In the genomic region with DNA sequence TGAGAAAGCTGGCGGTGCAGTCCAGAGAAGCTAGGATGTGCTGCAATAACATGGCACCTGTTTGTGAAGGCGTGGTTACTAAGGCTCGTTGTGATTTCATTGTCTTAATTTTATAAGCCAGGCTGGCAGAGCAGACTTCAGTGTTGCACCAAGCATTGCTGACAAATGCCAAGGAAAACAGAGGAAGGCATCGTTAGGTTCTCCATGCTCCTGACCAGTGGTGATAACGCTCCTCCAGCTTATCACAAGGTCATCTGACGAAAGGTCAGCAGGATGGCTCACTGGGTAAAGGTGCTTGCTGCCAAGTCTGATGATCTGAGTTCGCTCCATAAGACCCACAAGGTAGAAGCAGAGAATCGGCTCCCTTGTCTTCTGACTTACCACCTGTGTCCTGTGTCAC, we compare ENCODE assay signal across 22 mouse cellular contexts. TPM values are rescaled to one million over a fixed set of nuclear protein-coding genes. Genes with fewer than 3 reads are reported as not detected.
DNase-seq lines count a peak whose midpoint lies in the region; TF ChIP-seq lines count a peak whose summit lies in the region.
"Had no signal": no experiment of that assay in that cellular context is flagged by ENCODE, and none has a peak within 500 bp of the region (broad histone marks: within the 10 kb centered on the region; RNA-seq: fewer than 3 reads in every experiment).

No protein-coding gene starts in this region.

- no peak for TF ChIP-seq POLR2A in liver, adult 2 months (IDR thresholded peaks at IDR 0.05; ENCODE audit: extremely low read depth, insufficient read depth, low read length)

- no peaks in the 10 kb centered on the region for H3K27me3 ChIP-seq in liver, adult 2 months (ENCODE audit: control insufficient read depth, insufficient read depth, low read length)
- H3K27me3 ChIP-seq: CH12.LX; embryonic facial prominence, embryonic 12.5 days had no signal

- H3K9ac ChIP-seq in liver, adult 2 months (ENCODE audit: low read depth, low read length) = no peak overlapping the region
- H3K9ac ChIP-seq: embryonic facial prominence, embryonic 12.5 days; forebrain, embryonic 12.5 days had no signal

- no peak overlapping the region for H3K4me3 ChIP-seq in liver, adult 2 months (ENCODE audit: insufficient read depth, low read depth, low read length)
- H3K4me3 ChIP-seq: embryonic facial prominence, embryonic 10.5 days; embryonic facial prominence, embryonic 12.5 days; forebrain, embryonic 10.5 days; forebrain, embryonic 12.5 days had no signal

- H3K4me1 ChIP-seq in liver, adult 2 months (ENCODE audit: control insufficient read depth, insufficient read depth, low read length) = peaks cover 7% of the 10 kb centered on the region; the same call in 1 of the 2 replicates
- H3K4me1 ChIP-seq: embryonic facial prominence, embryonic 10.5 days; embryonic facial prominence, embryonic 12.5 days; forebrain, embryonic 12.5 days had no signal

- no peaks in the 10 kb centered on the region for H3K79me2 ChIP-seq in liver, adult 2 months (ENCODE audit: control insufficient read depth, insufficient read depth, low read length)

- no peak for TF ChIP-seq CTCF in liver, adult 2 months (IDR thresholded peaks at IDR 0.05; ENCODE audit: low read depth, low read length)

- no peak overlapping the region for H3K27ac ChIP-seq in liver, adult 2 months (replicated peaks; ENCODE audit: insufficient read depth, low read depth, low read length)
- H3K27ac ChIP-seq: embryonic facial prominence, embryonic 10.5 days; embryonic facial prominence, embryonic 12.5 days; forebrain, embryonic 10.5 days; forebrain, embryonic 12.5 days had no signal

- DNase-seq in adrenal gland, adult (ENCODE audit: inconsistent age in 2 of 2, low spot score in 1 of 2) = peak; percentile 34 to 41
- no peak for DNase-seq in adrenal gland, postnatal 25 days
- DNase-seq in adrenal gland, postnatal 36 days = peak; percentile 10 to 19
- no peak for DNase-seq in adrenal gland, postnatal 10 days
- DNase-seq in liver, adult 2 months (ENCODE audit: extremely low read depth, low read depth, low spot score) = peak; percentile 69
- DNase-seq in liver = no peak
- DNase-seq in fat pad, adult 2 months (ENCODE audit: extremely low read depth, low read depth, low spot score) = peak; percentile 71
- DNase-seq: adrenal gland, adult 8-10 months; B cell, adult 2 months; cerebellum, adult 11-12 months; cerebellum, adult 2 months; cerebellum, adult 9-10 months; cerebellum, postnatal 10 days; cerebellum, postnatal 25 days had no signal

- no peaks in the 10 kb centered on the region for H3K36me3 ChIP-seq in liver, adult 2 months (ENCODE audit: control insufficient read depth, insufficient read depth, low read length)
- H3K36me3 ChIP-seq: embryonic facial prominence, embryonic 10.5 days; embryonic facial prominence, embryonic 12.5 days; forebrain, embryonic 10.5 days; forebrain, embryonic 12.5 days; G1E had no signal

- 40% methylated on average over 8 of the region's 8 CpGs for WGBS in liver, adult 2 months

RNA-seq across cellular contexts. Expression of gene Rarres1, which starts 7.4 kb away (rescaled TPM):
- total RNA-seq in adrenal gland, postnatal 25 days (2021) = 0.24 TPM in 1 of 2 replicates, not detected in the other
- total RNA-seq in adrenal gland, postnatal 36 days (2021) = 1 to 10 TPM in 1 of 2 experiments, under 1 TPM in 1; 0.26 to 1.1 TPM
- 1 to 10 TPM; 1.7 to 1.8 TPM for total RNA-seq in adrenal gland, postnatal 10 days (2021)
- total RNA-seq in liver, adult 2 months (2014; rRNA removed) = 22.8 and 62.7 TPM in 2 replicates
- 31.1 and 47.9 TPM in 2 replicates for polyA plus RNA-seq in liver, adult 2 months (2012; rRNA removed)
- polyA plus RNA-seq: CD4-positive, CD25-positive, alpha-beta regulatory T cell, adult 4 months; G1E; Patski had no signal

RNA-seq across cellular contexts. Expression of gene Lxn, which starts 59.0 kb away (rescaled TPM):
- 19.8 and 21.5 TPM in 2 replicates for total RNA-seq in adrenal gland, postnatal 25 days (2021)
- 10 to 100 TPM in 1 of 2 experiments, 1 to 10 TPM in 1; 7.1 to 15.8 TPM for total RNA-seq in adrenal gland, postnatal 36 days (2021)
- total RNA-seq in adrenal gland, postnatal 10 days (2021) = 10 to 100 TPM; 17.6 to 21.9 TPM
- total RNA-seq in liver, adult 2 months (2014; rRNA removed) = 0.09 and 0.74 TPM in 2 replicates
- polyA plus RNA-seq in liver, adult 2 months (2012; rRNA removed) = 2.8 TPM in 2 replicates

RNA-seq across cellular contexts. Expression of gene Mfsd1, which starts 59.8 kb away (rescaled TPM):
- 59.1 and 73.9 TPM in 2 replicates for total RNA-seq in adrenal gland, postnatal 25 days (2021)
- total RNA-seq in adrenal gland, postnatal 36 days (2021) = 10 to 100 TPM; 54.1 to 78.3 TPM
- total RNA-seq in adrenal gland, postnatal 10 days (2021) = 10 to 100 TPM; 58.7 to 62.8 TPM
- 86.1 and 99.3 TPM in 2 replicates for total RNA-seq in liver, adult 2 months (2014; rRNA removed)
- 60.3 and 66.1 TPM in 2 replicates for polyA plus RNA-seq in liver, adult 2 months (2012; rRNA removed)

Comparison
In these comparisons a context has a peak if more than half of its experiments do, and no peak if none do; other contexts are left out.
1. DNase-seq: peak in adrenal gland, adult (2 of 2), adrenal gland, postnatal 36 days (2 of 2), liver, adult 2 months (single experiment) and fat pad, adult 2 months (single experiment); none in adrenal gland, postnatal 25 days (single experiment), adrenal gland, postnatal 10 days (single experiment) and liver (single experiment).